Mouse (Mus musculus) bone marrow, adult 2 months (tissue): ENCODE results near the gene 2510009E07Rik. TPM values are rescaled to one million over a fixed set of nuclear protein-coding genes. Genes with fewer than 3 reads are reported as not detected.
"Not testable (repeated sequence)": the region's sequence is repeated elsewhere in the genome, so short reads cannot be mapped to it uniquely, and the experiment has no call there.

Experiments
- H3K27ac ChIP-seq: fragments of 200-500 bp; 2 replicates; pipeline ENCODE4 v1.5.1; 2012; ENCODE audit warnings: low read depth, mild to moderate bottlenecking, control low read depth, inconsistent platforms, low read length; ENCODE audit not compliant: control insufficient read depth, poor library complexity, insufficient read depth
- H3K4me1 ChIP-seq: fragments of 200-500 bp; 2 replicates; pipeline ENCODE4 v1.6.1; 2011; ENCODE audit warnings: low read length; ENCODE audit not compliant: control insufficient read depth, insufficient read depth
- H3K4me3 ChIP-seq: fragments of 200-500 bp; replicated peaks from 2 replicates; pipeline ENCODE3; 2011; ENCODE audit warnings: mild to moderate bottlenecking, low read depth, low read length, control low read depth; ENCODE audit not compliant: control insufficient read depth
- CTCF ChIP-seq: fragments of 200-500 bp; IDR thresholded peaks from 2 replicates; pipeline ENCODE4 v1.5.1; 2011; ENCODE audit warnings: low read length, control low read depth; ENCODE audit not compliant: control insufficient read depth, insufficient read depth
- POLR2A ChIP-seq: fragments of 200-500 bp; IDR thresholded peaks from 2 replicates; pipeline ENCODE4 v1.6.1; 2011; ENCODE audit warnings: low read depth, mild to moderate bottlenecking, control low read depth, low read length, borderline replicate concordance; ENCODE audit not compliant: control insufficient read depth
- WGBS: fragments of 180-500 bp; shearing (Covaris S2); methylation state at CpG from one replicate; pipeline ENCODE4 v1.1.7; 2018; 5-methylcytosine and 5-hydroxymethylcytosine counted together
- polyA plus RNA-seq: library from polyadenylated mRNA; stranded (reverse); fragments of >200 nt; gene quantifications from 2 replicates; pipeline ENCODE4 v1.2.4, GENCODE M21; 2011; ENCODE audit warnings: low replicate concordance; ENCODE audit not compliant: missing spikeins, insufficient read depth, insufficient read length

Gene 2510009E07Rik
- polyA plus RNA-seq, 1 experiment: 3.9 TPM

DNA sequence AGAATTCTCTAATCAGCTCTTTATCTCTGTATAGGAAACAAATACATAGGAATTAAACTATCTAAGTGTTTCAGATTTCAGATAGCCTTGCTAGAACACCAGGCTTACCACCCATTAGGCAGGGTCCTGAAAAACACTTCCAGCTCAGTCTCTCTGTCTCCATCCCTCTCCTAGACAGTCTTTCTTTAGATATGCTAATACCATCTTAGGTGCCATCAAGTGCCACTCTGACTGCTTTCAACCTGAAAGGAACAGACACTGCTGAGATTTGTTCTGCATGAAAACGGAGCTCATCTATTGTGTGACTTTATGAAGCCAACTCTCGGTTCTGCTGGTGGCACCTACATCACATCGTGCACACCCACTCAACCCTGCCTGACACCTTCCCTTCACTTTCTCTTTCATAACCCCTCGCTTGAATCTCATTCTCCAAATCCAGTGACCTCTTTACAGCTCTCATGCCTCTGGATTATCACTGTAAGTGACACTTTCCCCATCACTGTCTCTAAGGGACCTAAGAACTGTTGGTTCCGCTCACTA, 4.2 kb downstream of the 2510009E07Rik start:
- WGBS: 74% methylated on average over 5 of the region's 5 CpGs
- no peak overlapping the region for H3K4me3 ChIP-seq
- H3K27ac ChIP-seq: no peak overlapping the region
- no peak for TF ChIP-seq CTCF
- no peak for TF ChIP-seq POLR2A
- H3K4me1 ChIP-seq: no peaks in the 10 kb centered on the region; the same call in 1 of the 2 replicates

- TF ChIP-seq POLR2A (no peak), CTCF (no peak)
- no peak overlapping the region for H3K27ac ChIP-seq
- WGBS: 9% methylated on average over 5 of the region's 5 CpGs
- no peaks in the 10 kb centered on the region; the same call in 1 of the 2 replicates for H3K4me1 ChIP-seq
- no peak overlapping the region for H3K4me3 ChIP-seq
Measured at GRCm38 (mm10) chr16:21689141-21689540, 5.3 kb downstream of the 2510009E07Rik start.

- Histone ChIP-seq H3K4me3 (no peak overlapping the region), H3K27ac (no peak overlapping the region), H3K4me1 (no peaks in the 10 kb centered on the region; the same call in 1 of the 2 replicates)
- 74% methylated on average over 5 of the region's 5 CpGs for WGBS
- TF ChIP-seq CTCF: no peak
- TF ChIP-seq POLR2A: no peak
Measured at GRCm38 (mm10) chr16:21687406-21687805, 7.1 kb downstream of the 2510009E07Rik start.

DNA sequence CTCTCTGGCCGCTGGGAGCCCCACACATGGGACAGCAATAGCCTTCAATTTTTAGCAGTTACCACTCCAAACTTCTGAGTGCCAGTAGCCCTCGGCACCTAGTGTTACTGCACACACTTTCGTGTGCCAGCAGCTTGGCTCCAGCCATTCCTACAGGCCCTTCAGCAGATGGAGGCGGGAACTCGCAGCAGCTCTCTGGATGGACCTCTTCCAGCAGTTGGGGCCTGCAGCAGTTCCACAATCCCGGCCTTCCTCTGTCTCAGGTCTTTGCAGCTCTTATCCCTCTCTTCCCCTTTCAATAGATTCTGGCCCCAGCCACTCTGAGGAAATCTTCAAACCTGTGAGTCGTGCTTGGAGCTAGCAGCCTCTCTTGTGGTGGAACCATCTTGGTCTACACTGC, 17.7 kb downstream of the 2510009E07Rik start:
- TF ChIP-seq POLR2A: no peak
- no peak for TF ChIP-seq CTCF
- 78% methylated on average over 7 of the region's 7 CpGs for WGBS
- H3K4me1 ChIP-seq: no peaks in the 10 kb centered on the region
- no peak overlapping the region for H3K4me3 ChIP-seq
- no peak overlapping the region for H3K27ac ChIP-seq

- H3K27ac ChIP-seq, H3K4me3 ChIP-seq, H3K4me1 ChIP-seq: not testable (repeated sequence)
- 78% methylated on average over 1 of the region's 1 CpGs for WGBS
Measured at GRCm38 (mm10) chr16:21673651-21674050, 20.8 kb downstream of the 2510009E07Rik start.

- H3K27ac ChIP-seq, H3K4me3 ChIP-seq, H3K4me1 ChIP-seq: not testable (repeated sequence)
Measured at GRCm38 (mm10) chr16:21673046-21673445, 21.4 kb downstream of the 2510009E07Rik start.

GRCm38 (mm10) chr16:21671878-21672277, 22.6 kb downstream of the 2510009E07Rik start:
- Histone ChIP-seq H3K4me3 (no peak overlapping the region), H3K27ac (no peak overlapping the region), H3K4me1 (no peaks in the 10 kb centered on the region)
- TF ChIP-seq POLR2A: no peak
- TF ChIP-seq CTCF: no peak
- 73% methylated on average over 4 of the region's 4 CpGs for WGBS

GRCm38 (mm10) chr16:21665423-21665986, 29.0 kb downstream of the 2510009E07Rik start:
- H3K4me3 ChIP-seq: no peak overlapping the region
- TF ChIP-seq POLR2A (no peak), CTCF (no peak)
- H3K4me1 ChIP-seq: no peaks in the 10 kb centered on the region
- WGBS: 70% methylated on average over 4 of the region's 4 CpGs
- no peak overlapping the region for H3K27ac ChIP-seq
